ENCODE assay signal across 8 mouse cellular contexts in the genomic region with DNA sequence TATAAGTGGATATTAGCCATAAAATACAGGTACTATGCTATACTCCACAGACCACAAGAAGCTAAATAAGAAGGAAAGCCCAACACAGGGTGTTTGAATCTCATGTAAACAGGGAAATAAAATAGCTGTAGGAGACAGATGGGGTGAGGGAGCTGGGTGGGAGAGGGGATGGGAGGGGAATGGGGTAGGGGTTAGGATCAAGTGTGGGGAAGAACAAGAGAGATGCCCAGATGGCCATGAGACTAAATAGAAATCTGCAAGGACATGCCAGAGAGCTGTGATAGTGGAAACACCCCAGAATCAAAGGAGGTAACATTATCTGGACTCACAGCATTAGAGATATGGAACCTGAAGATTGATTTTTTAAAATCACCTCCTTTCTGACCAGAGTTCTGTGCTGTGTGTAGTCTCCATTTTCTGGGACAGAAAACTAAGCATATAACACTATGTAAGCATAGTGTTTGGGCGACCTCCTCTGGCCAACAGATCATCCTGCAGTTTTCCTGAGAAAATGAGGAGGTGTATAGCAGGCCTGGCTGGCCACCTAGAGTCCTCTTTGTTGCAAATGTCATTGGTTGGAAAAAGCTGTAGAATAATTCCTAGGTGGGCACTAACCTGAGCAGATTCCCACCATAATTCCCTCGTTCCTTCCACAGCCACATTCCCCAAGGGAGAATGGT. TPM values are rescaled to one million over a fixed set of nuclear protein-coding genes. Genes with fewer than 3 reads are reported as not detected.
DNase-seq lines count a peak whose midpoint lies in the region; ATAC-seq lines count a peak whose summit lies in the region.

No protein-coding gene starts in this region.

- intact Hi-C loops in heart, postnatal 25 days (cut with DNase I): no loop called here

- H3K27me3 ChIP-seq in hindbrain, embryonic 10.5 days (ENCODE audit: insufficient read depth, poor library complexity, severe bottlenecking): no peaks in the 10 kb centered on the region

- no peaks in the 10 kb centered on the region for H3K4me1 ChIP-seq in hindbrain, embryonic 10.5 days (replicated peaks)

- WGBS in hindbrain, embryonic 10.5 days: 19% methylated on average over 2 of the region's 2 CpGs

- peak; percentile 88 for DNase-seq in heart, adult 11 months
- no peak for DNase-seq in heart, postnatal 25 days (ENCODE audit: low spot score)
- peak; percentile 35 to 45 for DNase-seq in adrenal gland, postnatal 36 days
- peak; percentile 45 for DNase-seq in hindbrain, embryonic 10.5 days (ENCODE audit: low spot score)
- DNase-seq in layer of hippocampus, adult 9-10 months (ENCODE audit: low spot score): peak; percentile 24
- DNase-seq in lung, postnatal 14 days: peak; percentile 63
- DNase-seq in right cerebral cortex, postnatal 10 days (ENCODE audit: low spot score in 2 of 2): peak; percentile 71 to 74

- 0 out of 2 replicates have a peak, but pooled peaks have one; percentile 44 for ATAC-seq in erythroblast, adult 5-6 weeks (replicated peaks; ENCODE audit: low FRiP score, poor library complexity, severe bottlenecking)

- H3K4me3 ChIP-seq in hindbrain, embryonic 10.5 days: no peak overlapping the region

- no peaks in the 10 kb centered on the region for H3K9me3 ChIP-seq in hindbrain, embryonic 10.5 days

- no peaks in the 10 kb centered on the region for H3K36me3 ChIP-seq in hindbrain, embryonic 10.5 days

- H3K27ac ChIP-seq in hindbrain, embryonic 10.5 days: no peak overlapping the region

RNA-seq across cellular contexts. Expression of gene A430033K04Rik, which starts 34.0 kb away (rescaled TPM):
- 1 to 10 TPM; 4.3 to 5.0 TPM for total RNA-seq in heart, postnatal 25 days (2021)
- total RNA-seq in adrenal gland, postnatal 36 days (2021): 1 to 10 TPM; 4.0 to 4.1 TPM
- total RNA-seq in erythroblast, adult 5-6 weeks (2015; ENCODE audit: low replicate concordance): 1.3 and 4.4 TPM in 2 replicates
- total RNA-seq in erythroblast, adult 5-6 weeks (2017; ENCODE audit: low replicate concordance): 1.6 and 5.9 TPM in 2 replicates
- polyA plus RNA-seq in hindbrain, embryonic 10.5 days (2016; fragmentation: Nextera tagmentation; extraction: Ambion mirVana): 9.0 and 9.4 TPM in 2 replicates

RNA-seq across cellular contexts. Expression of gene Zfp68, which starts 37.1 kb away (rescaled TPM):
- 10 to 100 TPM; 19.9 to 22.4 TPM for total RNA-seq in heart, postnatal 25 days (2021)
- total RNA-seq in adrenal gland, postnatal 36 days (2021): 10 to 100 TPM; 18.7 to 20.8 TPM
- 6.3 and 17.1 TPM in 2 replicates for total RNA-seq in erythroblast, adult 5-6 weeks (2015; ENCODE audit: low replicate concordance)
- 14.3 and 20.9 TPM in 2 replicates for total RNA-seq in erythroblast, adult 5-6 weeks (2017; ENCODE audit: low replicate concordance)
- 53.5 and 60.5 TPM in 2 replicates for polyA plus RNA-seq in hindbrain, embryonic 10.5 days (2016; fragmentation: Nextera tagmentation; extraction: Ambion mirVana)
